Mouse (Mus musculus): Measurements from ENCODE around the gene Gm28919.
"Not testable (repeated sequence)": the region's sequence is repeated elsewhere in the genome, so short reads cannot be mapped to it uniquely, and the experiment has no call there.

Gene Gm28919

GRCm38 (mm10) chrY:6583246-6583645 lies at the start of gene Gm28919:
Gm28919 (plus strand) TSS chrY:6583546.
- DNase-seq (ENCODE audit: low read depth in 1 of 2, low spot score in 2 of 2) = not testable (repeated sequence)

Measured in monocyte, adult 2 months (primary cell).